Mouse (Mus musculus): Measurements from ENCODE around the gene Pou4f2. TPM values are rescaled to one million over a fixed set of nuclear protein-coding genes. Genes with fewer than 3 reads are reported as not detected.
A peak's percentile ranks its signal among the peaks of the same experiment; 100 is the strongest.

The Pou4f2 gene
- polyA plus RNA-seq, 2 experiments: not detected

- 2% methylated on average over 62 of the region's 62 CpGs for WGBS (ENCODE audit: insufficient replicate concordance)
- Histone ChIP-seq H3K27me3 (ENCODE audit: control insufficient read depth, insufficient read depth, low read length) (peaks cover 70% of the 10 kb centered on the region), H3K9ac (replicated peaks) (no peak overlapping the region), H3K9me3 (ENCODE audit: control insufficient read depth, low read length) (no peaks in the 10 kb centered on the region), H3K4me3 (ENCODE audit: insufficient read depth in 1 of 2, low read depth in 2 of 2, low read length in 2 of 2) (no peak overlapping the region), H3K4me1 (replicated peaks; ENCODE audit: control insufficient read depth in 2 of 2, insufficient read depth in 2 of 2, low read length in 1 of 2) (no peaks in the 10 kb centered on the region), H3K27ac (no peak overlapping the region), H3K4me2 (ENCODE audit: low read depth) (no peak overlapping the region), H3K36me3 (replicated peaks; ENCODE audit: control insufficient read depth, insufficient read depth, low read depth) (no peaks in the 10 kb centered on the region)
- no peak for TF ChIP-seq EP300 (IDR thresholded peaks at IDR 0.05; ENCODE audit: low read depth)
- no peak for TF ChIP-seq CTCF (IDR thresholded peaks at IDR 0.05; ENCODE audit: low read depth)
- ATAC-seq (ENCODE audit: insufficient read depth) (no peak), DNase-seq (ENCODE audit: low read depth in 3 of 3, low spot score in 3 of 3) (no peak)
Observed at GRCm38 (mm10) chr8:78434823-78435623, 1.4 kb downstream of the Pou4f2 start.

- Histone ChIP-seq H3K4me3 (ENCODE audit: insufficient read depth in 1 of 2, low read depth in 2 of 2, low read length in 2 of 2) (no peak overlapping the region), H3K9ac (replicated peaks) (no peak overlapping the region), H3K4me1 (replicated peaks; ENCODE audit: control insufficient read depth in 2 of 2, insufficient read depth in 2 of 2, low read length in 1 of 2) (no peaks in the 10 kb centered on the region), H3K27me3 (ENCODE audit: control insufficient read depth, insufficient read depth, low read length) (peaks cover 71% of the 10 kb centered on the region), H3K27ac (no peak overlapping the region), H3K4me2 (ENCODE audit: low read depth) (no peak overlapping the region), H3K9me3 (ENCODE audit: control insufficient read depth, low read length) (no peaks in the 10 kb centered on the region), H3K36me3 (replicated peaks; ENCODE audit: control insufficient read depth, insufficient read depth, low read depth) (no peaks in the 10 kb centered on the region)
- TF ChIP-seq CTCF (IDR thresholded peaks at IDR 0.05; ENCODE audit: low read depth): no peak
- no peak for TF ChIP-seq EP300 (IDR thresholded peaks at IDR 0.05; ENCODE audit: low read depth)
- ATAC-seq (ENCODE audit: insufficient read depth) (no peak), DNase-seq (ENCODE audit: low read depth in 3 of 3, low spot score in 3 of 3) (no peak)
- WGBS (ENCODE audit: insufficient replicate concordance): 4% methylated on average over 8 of the region's 8 CpGs
Observed at GRCm38 (mm10) chr8:78434340-78434739, 2.1 kb downstream of the Pou4f2 start.

GRCm38 (mm10) chr8:78433318-78433717 lies 3.1 kb downstream of the Pou4f2 start:
- Histone ChIP-seq H3K9me3 (ENCODE audit: control insufficient read depth, low read length) (no peaks in the 10 kb centered on the region), H3K27me3 (ENCODE audit: control insufficient read depth, insufficient read depth, low read length) (peaks cover 68% of the 10 kb centered on the region), H3K36me3 (replicated peaks; ENCODE audit: control insufficient read depth, insufficient read depth, low read depth) (no peaks in the 10 kb centered on the region), H3K9ac (replicated peaks) (no peak overlapping the region), H3K4me1 (replicated peaks; ENCODE audit: control insufficient read depth in 2 of 2, insufficient read depth in 2 of 2, low read length in 1 of 2) (no peaks in the 10 kb centered on the region), H3K27ac (no peak overlapping the region), H3K4me2 (ENCODE audit: low read depth) (no peak overlapping the region), H3K4me3 (ENCODE audit: insufficient read depth in 1 of 2, low read depth in 2 of 2, low read length in 2 of 2) (no peak overlapping the region)
- TF ChIP-seq CTCF (IDR thresholded peaks at IDR 0.05; ENCODE audit: low read depth): no peak
- no peak for TF ChIP-seq EP300 (IDR thresholded peaks at IDR 0.05; ENCODE audit: low read depth)
- ATAC-seq (ENCODE audit: insufficient read depth) (no peak), DNase-seq (ENCODE audit: low read depth in 3 of 3, low spot score in 3 of 3) (no peak)
- WGBS (ENCODE audit: insufficient replicate concordance): 13% methylated on average over 5 of the region's 5 CpGs

GRCm38 (mm10) chr8:78432451-78432850 lies 4.0 kb downstream of the Pou4f2 start:
- Histone ChIP-seq H3K9me3 (ENCODE audit: control insufficient read depth, low read length) (no peaks in the 10 kb centered on the region), H3K4me3 (ENCODE audit: insufficient read depth in 1 of 2, low read depth in 2 of 2, low read length in 2 of 2) (no peak overlapping the region), H3K27me3 (ENCODE audit: control insufficient read depth, insufficient read depth, low read length) (peaks cover 63% of the 10 kb centered on the region), H3K9ac (replicated peaks) (no peak overlapping the region), H3K27ac (no peak overlapping the region), H3K4me1 (replicated peaks; ENCODE audit: control insufficient read depth in 2 of 2, insufficient read depth in 2 of 2, low read length in 1 of 2) (no peaks in the 10 kb centered on the region), H3K36me3 (replicated peaks; ENCODE audit: control insufficient read depth, insufficient read depth, low read depth) (no peaks in the 10 kb centered on the region), H3K4me2 (ENCODE audit: low read depth) (no peak overlapping the region)
- TF ChIP-seq EP300 (IDR thresholded peaks at IDR 0.05; ENCODE audit: low read depth): no peak
- TF ChIP-seq CTCF (IDR thresholded peaks at IDR 0.05; ENCODE audit: low read depth): no peak
- DNase-seq (ENCODE audit: low read depth in 3 of 3, low spot score in 3 of 3) (no peak), ATAC-seq (ENCODE audit: insufficient read depth) (no peak)
- 12% methylated on average over 1 of the region's 1 CpGs for WGBS (ENCODE audit: insufficient replicate concordance)

- TF ChIP-seq CTCF (IDR thresholded peaks at IDR 0.05; ENCODE audit: low read depth): no peak
- no peak for TF ChIP-seq EP300 (IDR thresholded peaks at IDR 0.05; ENCODE audit: low read depth)
- no peak for ATAC-seq (ENCODE audit: insufficient read depth)
- Histone ChIP-seq H3K27me3 (ENCODE audit: control insufficient read depth, insufficient read depth, low read length) (peaks cover 58% of the 10 kb centered on the region), H3K4me1 (replicated peaks; ENCODE audit: control insufficient read depth in 2 of 2, insufficient read depth in 2 of 2, low read length in 1 of 2) (no peaks in the 10 kb centered on the region), H3K36me3 (replicated peaks; ENCODE audit: control insufficient read depth, insufficient read depth, low read depth) (no peaks in the 10 kb centered on the region), H3K4me3 (ENCODE audit: insufficient read depth in 1 of 2, low read depth in 2 of 2, low read length in 2 of 2) (no peak overlapping the region), H3K9ac (replicated peaks) (no peak overlapping the region), H3K27ac (no peak overlapping the region), H3K9me3 (ENCODE audit: control insufficient read depth, low read length) (no peaks in the 10 kb centered on the region), H3K4me2 (ENCODE audit: low read depth) (no peak overlapping the region)
- WGBS (ENCODE audit: insufficient replicate concordance): 4% methylated on average over 4 of the region's 4 CpGs
- DNase-seq (ENCODE audit: low read depth in 3 of 3, low spot score in 3 of 3): peak in 1 of 3 experiments; percentile 7
Observed at GRCm38 (mm10) chr8:78431356-78431755, 5.1 kb downstream of the Pou4f2 start.

All from liver, embryonic 14.5 days (tissue).